Mouse (Mus musculus) CH12F3 (cell line): Measurements from ENCODE around the gene H2-M3.
"Not testable (repeated sequence)": the region's sequence is repeated elsewhere in the genome, so short reads cannot be mapped to it uniquely, and the experiment has no call there.

Experiments used
- in situ Hi-C: fragments of 300-500 bp; cut with MboI; formaldehyde crosslinking; loops from 2 replicates; pipeline ENCODE4 v1.14.3; 2020; ENCODE audit warnings: low sequenced_read_pairs

Gene H2-M3

DNA sequence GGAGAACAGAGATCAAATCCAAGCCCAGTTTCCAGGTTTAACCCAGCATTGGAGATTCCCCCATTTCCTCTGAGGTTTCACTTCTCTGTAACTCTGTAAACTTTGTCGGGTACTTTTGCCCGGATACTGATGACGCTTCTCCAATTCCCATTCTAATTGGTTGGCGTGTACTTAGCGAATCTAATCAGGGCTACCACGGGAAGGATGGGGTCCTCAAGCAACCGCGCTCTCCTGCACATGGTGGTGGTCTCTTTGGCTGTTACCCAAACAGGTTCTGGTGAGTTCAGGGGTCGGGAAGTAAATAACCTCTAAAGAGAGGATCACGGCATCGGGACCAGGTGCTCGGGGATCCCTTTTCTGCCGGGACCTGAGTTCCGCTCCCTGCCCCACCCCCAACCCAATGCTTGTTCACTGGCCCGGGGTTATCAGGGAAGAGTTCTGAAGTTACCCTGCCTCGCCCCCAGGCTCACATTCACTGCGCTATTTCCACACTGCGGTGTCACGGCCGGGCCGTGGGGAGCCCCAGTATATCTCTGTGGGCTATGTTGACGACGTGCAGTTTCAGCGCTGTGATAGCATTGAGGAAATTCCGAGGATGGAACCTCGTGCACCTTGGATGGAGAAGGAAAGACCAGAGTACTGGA lies at the start of gene H2-M3:
H2-M3 (plus strand) TSS at position 163 of the 644 bp plus-strand sequence.
- in situ Hi-C loops: no loop called here

DNA sequence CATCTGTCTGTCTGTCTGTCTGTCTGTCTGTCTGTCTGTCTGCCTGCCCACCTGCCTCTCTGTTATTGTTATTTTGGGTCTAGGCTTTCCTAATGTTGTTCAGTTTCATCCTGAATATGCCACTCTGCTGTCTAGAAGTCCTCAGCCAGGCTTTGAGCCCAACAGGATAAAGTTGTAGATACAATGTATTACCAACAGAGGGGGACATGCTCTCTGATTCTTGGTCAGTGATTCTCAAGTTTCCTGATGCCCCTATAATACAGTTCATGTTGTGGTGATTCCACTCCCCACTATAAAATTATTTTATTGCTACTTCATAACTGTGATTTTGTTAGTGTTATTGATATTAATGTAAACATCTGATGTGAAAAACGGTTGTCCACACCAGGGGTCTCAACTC lies 48.1 kb upstream of the H2-M3 start:
- in situ Hi-C loops: loop anchor here (25.0 kb wide), 1 partner anchor 310 kb away; no protein-coding TSS in a partner anchor

DNA sequence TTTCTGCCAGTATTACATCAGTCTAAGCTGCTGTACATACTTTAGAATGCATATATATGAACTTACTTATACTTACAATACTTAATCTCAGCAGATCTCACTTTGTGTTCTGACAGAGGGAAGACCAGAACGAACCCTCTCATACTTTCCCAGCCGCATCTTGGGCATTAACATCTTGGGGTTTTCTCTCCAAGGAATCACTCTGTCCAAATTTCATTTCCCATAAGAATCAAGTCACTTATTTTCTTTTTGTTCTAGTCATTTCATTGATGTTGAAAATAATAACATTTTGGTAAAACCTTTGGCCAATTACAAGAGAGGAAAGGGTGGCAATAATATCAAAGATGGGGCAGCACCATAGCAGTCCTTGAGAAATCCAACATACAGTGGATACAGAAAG lies 32.8 kb upstream of the H2-M3 start, which contains the start of gene Olfr97:
Olfr97 (minus strand) TSS at position 101 of the 400 bp plus-strand sequence.
- in situ Hi-C loops: not testable (repeated sequence)

DNA sequence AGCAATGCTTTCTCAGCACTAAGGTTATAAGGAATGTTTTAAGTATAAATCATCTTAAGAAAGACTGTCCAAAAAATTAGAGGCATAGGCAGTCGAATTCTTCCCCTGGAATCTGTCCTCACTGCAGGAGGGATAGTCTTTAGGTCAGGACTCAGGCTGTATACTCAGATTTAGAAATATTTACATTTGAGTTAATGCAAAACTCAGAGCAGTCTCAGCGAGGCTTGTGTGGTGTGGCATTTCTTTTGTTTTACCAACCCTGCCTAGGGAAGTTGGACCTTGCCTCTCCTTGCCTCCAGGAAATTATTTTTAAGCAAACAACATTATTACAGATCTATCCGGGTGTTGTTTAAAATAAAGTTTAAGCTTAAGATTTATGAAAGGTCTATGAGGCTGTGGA lies 27.8 kb upstream of the H2-M3 start:
- in situ Hi-C loops: no loop called here

DNA sequence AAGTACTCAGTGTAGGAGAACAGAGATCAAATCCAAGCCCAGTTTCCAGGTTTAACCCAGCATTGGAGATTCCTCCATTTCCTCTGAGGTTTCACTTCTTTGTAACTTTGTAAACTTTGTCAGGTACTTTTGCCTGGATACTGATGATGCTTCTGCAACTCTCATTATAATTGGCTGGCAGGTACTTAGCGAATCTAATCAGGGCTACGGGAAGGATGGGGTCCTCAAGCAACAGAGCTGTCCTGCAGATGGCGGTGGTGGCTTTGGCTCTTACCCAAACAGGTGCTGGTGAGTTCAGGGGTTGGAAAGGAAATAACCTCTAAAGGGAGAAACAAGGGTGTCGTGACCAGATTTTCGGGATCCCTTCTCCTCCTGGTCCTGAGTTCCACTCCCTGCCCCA lies 23.3 kb upstream of the H2-M3 start:
- in situ Hi-C loops: no loop called here

DNA sequence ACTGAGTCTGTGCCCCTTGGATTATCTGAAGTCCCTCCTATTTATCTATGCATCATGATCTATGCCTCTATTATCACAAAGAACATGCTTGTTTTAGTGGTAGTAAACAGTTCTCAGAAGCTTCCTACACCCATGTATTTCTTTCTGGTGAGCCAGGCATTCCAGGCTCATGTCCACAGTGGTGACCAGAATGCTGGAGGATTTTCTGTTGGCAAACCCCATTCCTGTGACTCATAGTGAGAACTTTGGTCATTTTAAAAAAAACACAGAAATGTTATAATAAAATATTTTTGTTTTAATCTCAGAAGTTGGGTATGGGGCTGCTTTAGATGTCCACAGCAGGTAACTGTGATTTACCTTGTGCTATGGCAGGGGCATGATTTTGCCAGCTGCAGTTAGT lies 20.6 kb upstream of the H2-M3 start:
- in situ Hi-C loops: no loop called here

DNA sequence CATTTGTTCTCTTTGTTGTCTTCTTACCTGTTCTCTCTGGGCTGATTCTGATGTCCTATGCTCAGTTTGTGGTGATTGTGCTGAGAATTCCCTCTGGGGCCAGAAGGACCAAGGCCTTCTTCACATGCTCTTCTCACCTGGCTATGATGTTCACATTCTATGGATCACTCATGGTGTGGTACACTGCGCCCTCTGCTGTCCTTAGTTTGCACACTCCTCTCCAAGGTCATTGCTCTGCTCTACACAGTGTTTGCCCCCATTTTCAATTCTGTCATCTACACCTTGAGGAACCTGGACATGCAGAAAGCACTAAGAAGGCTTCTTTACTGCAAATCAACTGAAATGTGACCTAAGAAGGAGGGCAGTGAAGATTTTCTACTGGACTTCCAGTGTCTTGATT lies 19.5 kb upstream of the H2-M3 start:
- in situ Hi-C loops: no loop called here

DNA sequence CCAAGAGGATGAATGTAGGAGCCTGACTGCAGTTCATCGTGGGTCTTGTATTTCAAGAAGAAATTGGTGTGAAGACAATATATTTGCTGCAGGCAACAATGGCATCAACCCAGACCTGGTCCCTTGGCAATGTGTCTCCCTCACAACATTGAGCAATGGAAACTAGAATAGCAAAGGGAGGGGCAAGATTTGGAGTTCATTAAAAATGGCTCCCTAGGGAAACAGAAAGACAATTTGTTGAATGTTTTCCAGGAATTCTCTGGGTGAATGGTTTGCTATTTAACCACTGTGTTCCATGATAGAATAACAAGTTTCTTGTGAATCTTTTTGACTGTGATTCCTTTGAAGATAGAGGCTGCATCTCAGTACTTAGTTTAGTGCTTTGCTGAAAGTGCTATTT lies 6.4 kb upstream of the H2-M3 start, which contains the start of gene Olfr98:
Olfr98 (minus strand) TSS at position 124 of the 400 bp plus-strand sequence.
- in situ Hi-C loops: no loop called here

DNA sequence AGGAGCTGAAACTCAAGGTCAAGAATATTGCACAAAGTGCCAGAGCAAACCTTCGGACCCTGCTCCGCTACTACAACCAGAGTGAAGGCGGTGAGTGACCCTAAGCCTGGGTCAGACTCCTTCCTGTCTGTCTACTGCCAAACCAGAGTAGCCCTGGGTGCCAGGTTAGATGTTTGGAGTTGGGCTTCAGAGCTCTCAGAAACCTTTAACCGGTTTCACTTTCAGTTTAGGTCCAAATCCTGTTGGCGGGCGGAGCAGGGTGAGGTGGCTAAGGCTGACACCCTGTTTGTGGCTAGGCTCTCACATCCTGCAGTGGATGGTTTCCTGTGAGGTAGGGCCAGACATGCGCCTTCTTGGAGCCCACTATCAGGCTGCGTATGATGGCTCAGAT lies 677 bp downstream of the H2-M3 start:
- in situ Hi-C loops: no loop called here

DNA sequence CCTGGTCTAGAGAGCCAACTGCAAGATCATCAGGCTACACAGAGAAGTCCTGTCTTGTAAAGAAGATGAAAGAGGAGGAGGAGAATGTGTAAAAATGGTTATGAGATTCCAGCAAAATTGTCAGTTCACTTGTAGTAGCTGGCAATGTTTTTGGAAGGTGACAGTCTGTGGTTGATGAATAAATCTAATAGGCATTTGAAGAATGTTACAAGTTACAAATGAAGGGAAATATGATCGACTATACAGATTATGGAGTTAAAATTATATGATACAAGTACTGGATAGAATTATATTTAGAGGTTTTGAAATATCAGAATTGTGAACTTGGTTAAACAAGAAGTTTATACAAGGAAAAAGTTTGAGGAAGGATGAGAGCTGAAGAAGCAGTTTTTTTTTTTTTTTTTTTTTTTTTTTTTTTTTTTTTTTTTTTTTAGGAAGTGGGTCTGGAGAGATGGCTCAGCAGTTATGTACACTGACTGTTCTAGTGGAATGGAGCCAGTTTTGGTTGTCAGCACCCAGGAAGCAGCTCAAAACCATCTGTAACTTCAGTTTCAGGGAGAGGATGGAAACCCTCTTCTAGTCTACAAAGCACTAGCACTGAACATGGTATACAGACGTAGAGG lies 5.7 kb downstream of the H2-M3 start:
- in situ Hi-C loops: no loop called here

DNA sequence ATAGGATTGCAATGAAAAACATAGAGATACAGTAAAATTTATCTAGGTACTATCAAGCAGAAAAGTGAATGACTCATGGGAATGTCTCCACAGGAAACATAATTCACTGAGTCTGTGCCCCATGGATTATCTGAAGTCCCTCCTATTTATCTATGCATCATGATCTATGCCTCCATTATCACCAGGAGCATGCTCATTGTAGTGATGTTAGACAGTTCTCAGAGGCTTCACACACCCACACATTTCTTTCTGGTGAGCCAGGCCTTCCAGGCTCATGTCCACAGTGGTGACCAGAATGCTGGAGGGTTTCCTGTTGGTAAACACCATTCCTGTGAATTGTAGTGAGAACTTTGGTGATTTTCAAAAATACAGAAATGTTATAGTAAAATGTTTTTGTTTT lies 6.6 kb downstream of the H2-M3 start:
- in situ Hi-C loops: no loop called here

DNA sequence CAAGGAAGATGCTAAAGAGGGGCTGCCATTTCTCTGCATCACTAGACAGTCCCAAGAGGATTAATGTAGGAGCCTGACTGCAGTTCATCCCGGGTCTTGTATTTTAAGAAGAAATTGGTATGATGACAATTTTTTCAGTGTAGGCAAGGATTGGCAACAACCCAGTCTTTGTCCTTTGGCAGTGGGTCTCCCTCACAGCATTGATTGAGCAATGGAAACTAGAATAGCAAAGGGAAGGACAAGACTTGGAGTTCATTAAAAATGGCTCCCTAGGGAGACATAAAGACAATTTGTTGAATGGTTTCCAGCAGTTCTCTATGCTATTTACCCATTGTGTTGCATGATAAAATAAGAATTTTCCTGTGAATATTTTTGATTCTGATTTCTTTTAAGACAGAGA lies 10.3 kb downstream of the H2-M3 start:
- in situ Hi-C loops: no loop called here

DNA sequence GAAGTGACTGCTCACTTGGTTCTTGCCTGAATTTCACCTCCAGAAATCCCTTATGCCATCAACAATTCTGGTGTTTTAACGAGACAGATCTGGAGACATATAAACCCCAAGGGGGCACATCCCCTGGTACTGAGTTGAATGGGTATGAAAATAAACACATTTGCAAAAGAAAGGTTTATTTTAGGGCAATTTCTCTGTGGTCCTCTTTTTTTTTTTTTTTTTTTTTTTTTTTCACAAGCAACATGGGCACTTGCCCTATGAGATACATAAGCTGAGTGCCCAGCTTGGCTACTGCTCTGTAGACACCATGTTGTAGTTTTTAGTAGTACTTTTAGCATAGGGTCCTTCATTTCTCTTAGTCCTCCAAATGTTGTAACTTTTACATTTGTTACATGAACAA lies 13.3 kb downstream of the H2-M3 start, which contains the start of gene Olfr99:
Olfr99 (minus strand) TSS at position 101 of the 400 bp plus-strand sequence.
- in situ Hi-C loops: no loop called here

DNA sequence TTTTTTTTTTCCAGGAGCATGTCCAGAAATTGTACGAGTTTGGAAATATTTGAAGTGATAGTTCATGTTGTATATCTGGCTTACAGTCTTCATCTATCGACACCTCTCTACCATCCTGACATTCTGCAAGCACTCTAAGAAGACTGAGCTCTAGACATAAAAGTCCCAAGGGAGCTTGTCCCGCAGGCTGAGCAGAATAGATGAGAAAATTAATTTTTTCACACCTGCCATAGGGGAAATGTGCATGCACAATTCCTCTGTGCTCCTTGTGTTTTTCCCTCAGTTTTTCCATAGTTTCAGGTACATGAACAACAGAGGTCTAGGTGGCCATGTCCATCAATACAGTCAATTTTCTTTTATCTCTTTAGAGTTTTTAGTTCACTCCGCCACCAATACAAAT lies 34.2 kb downstream of the H2-M3 start, which contains the start of gene Olfr101:
Olfr101 (minus strand) TSS at position 101 of the 400 bp plus-strand sequence.
- in situ Hi-C loops: no loop called here

DNA sequence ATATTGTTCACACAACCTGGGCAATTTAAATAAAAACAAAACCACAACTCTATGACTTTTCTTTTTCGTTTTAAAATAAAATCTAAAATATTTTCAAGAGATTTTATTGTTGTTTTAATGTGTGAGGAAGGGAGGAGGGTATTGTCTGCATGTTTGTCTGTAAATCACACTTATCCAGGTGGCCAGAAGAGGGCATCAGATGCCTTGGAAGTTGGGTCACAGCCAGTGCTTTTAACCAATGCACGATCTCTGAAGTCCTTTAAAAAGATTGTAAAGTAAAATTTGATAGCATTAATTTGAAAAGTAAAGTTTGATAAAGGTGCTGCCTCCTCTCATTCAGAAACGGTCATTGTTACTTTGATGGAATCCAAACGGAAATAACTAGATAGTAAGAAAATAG lies 38.5 kb downstream of the H2-M3 start:
- in situ Hi-C loops: no loop called here

DNA sequence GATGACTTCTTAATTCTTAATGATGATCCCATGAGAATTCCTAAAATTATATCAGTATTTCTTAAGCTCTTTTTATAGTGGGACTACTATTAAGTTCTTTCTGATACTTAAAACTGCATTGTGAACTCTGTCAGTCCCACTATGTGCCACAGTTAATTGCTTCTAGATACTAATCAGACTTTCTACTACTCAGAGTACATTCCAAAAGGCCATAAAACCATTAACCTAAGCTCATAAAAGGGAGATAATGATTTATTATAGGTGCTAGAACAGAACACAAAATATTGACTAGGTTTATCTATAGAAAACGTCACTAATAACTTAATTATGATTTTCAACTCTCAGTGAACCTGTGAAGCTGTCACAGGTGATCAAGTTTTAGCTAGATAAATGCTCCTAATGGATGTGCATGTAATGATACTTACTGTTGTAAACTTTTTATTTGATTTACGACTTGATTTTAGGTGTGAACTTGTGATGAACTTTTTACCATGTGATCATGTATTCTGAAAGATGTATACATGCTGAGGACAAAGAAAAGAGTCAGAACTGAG lies 40.2 kb downstream of the H2-M3 start:
- in situ Hi-C loops: no loop called here

DNA sequence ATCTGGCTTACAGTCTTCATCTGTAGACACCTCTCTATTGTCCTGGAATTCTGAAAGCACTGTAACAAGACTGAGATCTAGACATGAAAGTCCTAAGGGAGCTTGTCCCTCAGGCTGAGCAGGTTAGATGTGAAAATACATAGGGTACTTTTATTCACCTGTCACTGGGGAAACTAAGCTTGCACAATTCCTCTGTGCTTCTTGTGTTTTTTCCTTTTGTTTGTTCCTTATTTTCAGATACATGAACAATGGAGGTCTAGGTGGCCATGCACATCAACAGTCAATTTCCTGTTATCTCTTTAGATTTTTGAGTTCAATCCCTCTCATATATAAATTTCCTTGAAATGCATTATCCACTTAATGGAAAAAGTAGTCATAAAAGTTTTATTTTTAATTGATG lies 46.9 kb downstream of the H2-M3 start, which contains the start of gene Olfr102:
Olfr102 (minus strand) TSS at position 101 of the 400 bp plus-strand sequence.
- in situ Hi-C loops: no loop called here
